In genomic region chr7:63523051-63523450, GRCm38 (mm10) we compare ENCODE assay signal across 18 mouse cellular contexts.
"Had no signal": no experiment of that assay in that cellular context is flagged by ENCODE, and none has a peak within 500 bp of the region (broad histone marks: within the 10 kb centered on the region; RNA-seq: fewer than 3 reads in every experiment).

No protein-coding gene starts in this region.

- DNase-seq: kidney, postnatal 25 days; liver; lung, adult 18-20 months; lung, postnatal 10 days; lung, postnatal 36 days; thymus, adult 18-20 months; thymus, postnatal 36 days had no signal

- H3K27ac ChIP-seq: kidney, postnatal 0 days; limb, embryonic 10.5 days; limb, embryonic 13.5 days; liver, embryonic 12.5 days; liver, embryonic 15.5 days; lung, embryonic 15.5 days; midbrain, embryonic 10.5 days; midbrain, embryonic 13.5 days; neural tube, embryonic 13.5 days had no signal

- H3K4me3 ChIP-seq: limb, embryonic 10.5 days; limb, embryonic 13.5 days; liver, embryonic 12.5 days; liver, embryonic 15.5 days; lung, embryonic 15.5 days; megakaryocyte, embryonic 14.5 days; midbrain, embryonic 10.5 days; midbrain, embryonic 13.5 days; myocyte; neural tube, embryonic 13.5 days had no signal
